Mouse (Mus musculus): Measurements from ENCODE around the gene Adat2.
A peak's percentile ranks its signal among the peaks of the same experiment; 100 is the strongest.

Adat2 gene

DNA sequence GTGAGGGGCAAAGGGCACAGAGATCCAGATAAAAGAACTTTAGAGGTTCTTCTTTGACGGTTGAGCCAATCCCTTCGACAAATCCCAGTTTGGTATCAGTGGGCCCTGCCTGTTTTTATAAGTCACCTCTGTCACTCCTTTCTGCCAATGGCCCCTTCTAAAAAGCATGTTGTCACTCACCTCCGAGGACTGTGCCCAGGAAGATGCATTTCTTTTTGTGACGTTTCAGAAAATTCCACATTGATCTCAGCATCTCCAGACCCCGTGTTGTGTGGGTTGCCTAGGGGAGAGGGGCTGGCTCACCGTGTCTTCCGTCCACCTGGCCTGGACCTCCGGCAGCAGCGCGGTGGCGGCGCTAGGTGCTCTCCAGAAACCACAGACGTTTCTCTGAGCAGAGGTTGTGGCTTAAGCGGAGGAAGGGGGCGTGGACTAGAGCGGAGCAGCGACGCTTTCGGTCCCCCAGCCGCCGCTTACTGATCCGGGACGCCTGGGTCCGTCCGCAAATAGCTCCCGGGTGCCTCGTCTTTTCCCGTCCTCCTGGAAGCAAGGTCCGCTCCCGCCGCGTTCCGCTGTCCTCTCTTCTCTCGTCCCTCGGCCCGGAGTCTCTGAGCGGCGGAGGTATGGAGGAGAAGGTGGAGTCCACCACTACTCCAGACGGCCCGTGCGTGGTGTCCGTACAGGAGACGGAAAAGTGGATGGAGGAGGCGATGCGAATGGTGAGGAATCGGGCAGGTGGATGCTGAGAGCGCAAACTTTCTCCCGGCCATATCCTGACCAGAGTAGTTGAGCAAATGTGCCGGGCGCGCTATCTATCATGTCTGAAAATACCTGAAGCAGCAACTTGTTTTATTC, at the start of gene Adat2, which contains the start of gene Pex3:
TSS of gene Adat2 (plus strand) at position 249 of the 852 bp plus-strand sequence.
TSS of gene Pex3 (minus strand) at position 497 of the 852 bp plus-strand sequence.
- DNase-seq: peak; percentile 84

DNA sequence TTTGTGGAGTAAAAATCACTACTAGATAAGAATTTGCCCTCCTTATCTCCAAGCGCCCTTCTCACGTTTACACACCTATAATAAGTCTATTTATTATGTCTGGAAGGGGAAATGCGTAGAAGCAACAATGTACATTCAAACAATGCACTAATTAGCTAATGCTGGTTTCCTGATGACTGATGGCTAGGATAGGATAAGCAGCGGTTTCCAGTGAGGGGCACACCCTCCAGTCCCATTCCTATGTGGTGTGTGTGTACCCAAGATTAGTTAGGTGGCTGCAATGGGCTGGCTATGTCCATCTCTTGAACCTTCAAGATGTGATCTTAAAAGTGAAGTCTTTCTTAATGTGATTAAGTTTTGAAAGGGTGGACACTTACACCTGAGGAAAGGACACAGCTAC, 30.8 kb upstream of the Adat2 start:
- DNase-seq: no peak

DNA sequence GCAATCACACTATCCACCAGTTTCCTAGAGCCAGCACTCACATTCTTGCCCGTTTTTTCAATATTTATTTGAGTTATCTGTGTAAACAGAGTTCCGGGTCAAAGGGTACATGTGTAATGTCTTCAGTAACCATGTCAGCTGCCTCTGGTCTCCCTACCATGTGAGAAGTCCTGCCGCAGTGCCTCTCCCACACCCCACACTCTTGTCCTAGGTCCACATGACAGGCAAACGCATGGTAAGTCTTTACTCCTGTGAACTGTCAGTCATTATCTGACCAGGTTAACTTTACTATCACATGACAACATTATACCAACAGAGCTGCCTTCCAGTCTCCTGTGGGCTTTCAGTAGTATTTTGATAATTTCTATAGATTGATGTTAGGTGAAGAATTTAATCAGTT, 24.5 kb upstream of the Adat2 start:
- DNase-seq: no peak

DNA sequence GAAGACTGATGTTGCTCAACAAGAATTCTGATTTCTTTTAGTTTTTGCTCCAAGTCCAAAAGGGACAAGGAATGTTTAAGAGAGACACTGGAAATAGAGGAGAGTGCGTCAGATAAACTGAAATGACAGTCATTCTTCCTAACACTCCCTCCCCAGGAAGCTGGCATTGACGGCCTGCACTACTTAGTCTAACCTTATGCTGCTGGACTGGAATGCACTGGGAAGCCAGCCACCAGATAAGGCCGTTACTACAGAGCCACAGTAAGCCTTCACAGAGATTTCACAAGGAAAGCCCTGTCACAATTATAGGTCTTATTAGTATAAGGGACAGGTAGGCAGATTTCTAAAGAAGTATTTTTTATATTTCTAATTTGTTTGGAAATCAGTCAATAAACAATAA, 17.9 kb upstream of the Adat2 start:
- DNase-seq: no peak

DNA sequence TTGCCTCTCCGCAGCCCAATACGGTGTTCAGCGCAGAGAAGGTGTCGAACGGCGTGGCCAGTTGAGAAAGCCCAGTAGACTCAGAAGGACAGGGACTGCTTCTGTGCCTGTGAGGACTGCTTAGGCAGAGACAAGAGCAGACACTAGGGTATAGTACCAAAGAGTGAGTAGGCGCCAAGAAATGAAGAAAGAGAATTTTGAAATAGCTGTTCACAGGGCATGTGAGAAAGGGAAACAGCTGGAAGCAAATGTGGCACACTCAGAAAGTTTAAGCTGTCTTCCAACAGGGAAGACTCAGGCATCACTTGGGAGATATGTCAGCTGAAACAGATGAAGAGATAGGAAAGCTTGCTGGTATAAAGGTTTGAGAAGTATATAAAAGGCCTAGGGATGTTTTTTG, 16.0 kb upstream of the Adat2 start:
- DNase-seq: no peak

DNA sequence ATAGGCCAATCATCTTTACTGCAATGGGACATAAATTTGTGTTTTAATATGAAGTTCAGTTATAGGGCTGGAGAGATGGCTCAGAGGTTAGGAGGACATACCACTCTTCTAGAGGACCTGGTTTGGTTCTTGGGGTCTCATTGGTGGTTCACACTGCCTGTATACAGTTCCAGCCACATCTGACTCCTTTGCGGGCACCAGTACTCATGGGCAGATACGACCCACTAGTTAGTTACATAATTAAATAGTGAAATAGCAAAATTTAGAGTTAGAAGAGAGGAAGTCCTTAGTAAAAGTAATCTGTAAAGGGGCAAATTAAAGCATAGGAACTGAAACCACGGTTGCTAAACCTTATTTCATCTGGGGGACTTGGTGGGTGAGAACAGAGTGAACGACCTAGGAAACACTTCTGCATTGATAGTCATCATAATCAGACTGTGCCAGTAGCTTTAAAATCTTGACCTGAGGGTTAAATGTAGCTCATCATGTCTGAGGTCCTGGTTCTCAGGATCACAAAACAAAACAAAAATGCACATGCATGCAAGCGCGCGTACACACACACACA, 12.8 kb upstream of the Adat2 start:
- no peak for DNase-seq

DNA sequence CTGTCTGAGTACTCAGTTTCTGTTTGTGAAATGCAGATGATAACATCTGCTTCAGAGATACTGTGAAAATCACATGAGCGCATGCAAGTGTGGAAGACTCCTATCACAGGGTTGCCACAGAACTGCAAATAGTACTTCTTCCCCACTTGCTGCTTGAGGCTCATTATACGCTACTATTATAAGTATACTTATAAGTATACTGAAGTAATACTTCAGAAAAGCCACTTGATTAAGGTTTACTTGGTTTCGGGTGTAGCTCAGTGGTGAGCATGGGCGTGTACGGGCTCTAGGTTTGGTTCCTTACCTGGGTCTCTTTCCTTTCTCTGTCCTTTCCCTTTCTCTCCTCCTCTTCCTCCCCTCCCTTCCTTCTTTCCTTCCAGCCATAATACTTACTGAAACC, 11.0 kb upstream of the Adat2 start:
- no peak for DNase-seq

DNA sequence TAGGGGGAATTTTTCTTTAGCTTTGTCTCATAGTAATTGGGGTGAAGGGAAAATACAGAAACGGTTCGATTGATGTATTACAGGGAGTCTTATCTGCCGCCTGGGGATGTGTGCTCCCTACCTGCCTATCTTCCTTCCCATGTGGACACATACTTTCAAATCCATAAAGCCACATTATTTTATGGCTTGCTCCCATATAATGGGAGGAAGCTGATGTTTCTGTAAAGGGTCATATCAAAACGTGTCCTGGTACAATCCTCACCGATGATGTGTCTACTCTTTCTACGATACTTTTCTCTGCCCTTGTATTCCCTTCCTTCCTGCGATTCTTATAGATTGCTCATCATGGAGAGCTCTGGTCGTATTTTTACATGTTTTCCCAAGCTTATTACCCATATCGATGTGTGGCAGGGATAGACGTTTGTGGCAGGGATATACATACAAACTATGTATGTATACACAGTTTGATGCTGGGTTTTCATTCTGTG, 848 bp downstream of the Adat2 start:
- no peak for DNase-seq

DNA sequence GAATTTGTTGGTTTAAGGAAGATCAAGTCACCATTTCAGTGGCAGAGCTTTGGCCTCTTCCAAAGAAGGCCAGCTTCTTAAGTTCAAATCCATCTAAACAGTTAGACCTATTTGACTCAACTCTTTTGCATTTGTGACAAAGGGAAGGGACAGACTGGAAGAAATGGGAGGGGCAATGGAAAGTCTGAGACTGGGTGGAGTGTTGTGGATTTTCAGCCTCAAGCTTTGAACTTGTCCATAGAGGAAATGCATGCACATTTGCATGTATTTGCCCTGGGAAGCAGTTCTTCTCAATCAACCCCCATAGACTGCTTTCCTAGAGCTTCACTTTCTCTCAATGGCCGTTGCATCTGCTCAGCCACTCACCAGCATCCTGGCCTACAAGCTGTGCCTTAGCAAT, 1.6 kb downstream of the Adat2 start:
- no peak for DNase-seq

DNA sequence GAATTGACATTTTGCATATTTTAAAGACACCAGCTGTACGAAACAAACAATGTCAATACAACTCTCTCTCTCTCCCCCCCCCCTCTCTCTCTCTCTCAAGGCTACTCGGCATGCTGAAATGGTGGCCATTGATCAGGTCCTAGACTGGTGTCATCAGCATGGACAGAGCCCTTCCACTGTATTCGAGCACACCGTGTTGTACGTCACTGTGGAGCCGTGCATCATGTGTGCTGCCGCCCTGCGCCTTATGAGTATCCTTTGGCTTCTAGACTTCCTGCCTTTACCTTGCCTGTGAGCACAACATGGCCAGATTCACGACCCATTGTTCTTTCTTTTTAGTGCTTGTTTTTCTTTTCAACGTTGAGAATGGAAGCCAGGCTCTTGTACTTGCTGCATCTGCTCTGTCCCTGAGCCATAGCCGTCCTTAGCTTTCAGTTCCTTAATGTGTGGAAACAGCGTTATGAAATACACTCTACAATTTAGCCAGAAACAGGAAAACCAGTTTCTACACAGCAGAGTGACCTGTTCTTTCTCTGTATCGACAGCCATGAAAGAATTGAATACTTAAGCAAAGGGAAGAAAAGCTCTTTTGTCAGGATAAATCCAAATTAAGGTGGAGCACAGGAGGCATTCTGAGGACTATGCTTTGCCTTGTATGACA, 7.5 kb downstream of the Adat2 start:
- DNase-seq: no peak

DNA sequence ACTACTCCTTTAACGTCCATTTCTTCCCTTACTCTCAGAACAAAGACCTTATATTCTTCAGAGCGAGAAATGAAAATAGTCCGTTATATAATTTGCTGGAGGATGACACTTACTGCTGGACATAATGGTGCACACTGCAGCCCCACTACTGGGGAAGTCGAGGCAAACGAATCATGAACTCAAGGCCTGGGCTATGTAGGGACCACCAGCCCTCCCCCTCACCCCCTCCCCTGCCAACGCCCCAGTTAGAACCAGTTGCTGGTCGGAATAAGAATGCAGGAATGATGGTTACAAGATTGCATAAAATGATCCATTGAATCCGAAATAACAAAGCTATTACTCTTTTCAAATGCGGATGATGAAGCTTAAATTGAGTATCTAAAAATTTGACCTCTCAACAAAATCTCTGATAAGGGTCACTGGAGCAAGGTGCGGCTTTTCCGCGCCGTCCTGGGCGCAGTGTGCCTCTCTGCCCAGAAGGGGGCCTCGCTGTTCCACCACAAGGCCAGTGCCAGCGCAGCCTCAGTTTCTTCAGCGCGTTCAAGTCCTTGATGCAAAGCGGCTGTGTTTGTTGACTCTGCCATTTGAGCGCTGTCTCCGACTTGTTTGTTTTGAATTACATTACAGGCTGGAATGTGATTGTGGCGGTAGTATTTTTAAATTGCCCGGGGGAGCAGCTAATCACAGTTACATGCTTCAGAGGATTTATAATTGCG, 11.8 kb downstream of the Adat2 start:
- DNase-seq: peak; percentile 32

DNA sequence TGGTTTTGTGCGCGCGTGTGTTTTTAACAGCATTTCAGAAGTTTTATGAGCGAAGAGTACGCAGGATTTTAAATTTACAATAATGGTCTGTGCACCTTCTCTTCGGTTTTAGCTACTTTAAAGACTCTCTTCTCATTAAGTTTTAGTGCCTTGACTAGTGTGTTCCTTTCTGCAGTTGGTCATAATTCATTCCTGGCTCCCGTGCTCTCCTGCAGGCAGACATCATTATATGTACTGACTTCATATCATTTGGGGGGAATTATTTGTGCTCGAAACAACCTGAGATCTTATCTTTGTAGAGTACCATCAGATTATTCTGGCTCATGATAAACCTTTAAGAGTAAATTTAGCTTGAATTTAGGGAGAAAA, 12.4 kb downstream of the Adat2 start:
- no peak for DNase-seq

DNA sequence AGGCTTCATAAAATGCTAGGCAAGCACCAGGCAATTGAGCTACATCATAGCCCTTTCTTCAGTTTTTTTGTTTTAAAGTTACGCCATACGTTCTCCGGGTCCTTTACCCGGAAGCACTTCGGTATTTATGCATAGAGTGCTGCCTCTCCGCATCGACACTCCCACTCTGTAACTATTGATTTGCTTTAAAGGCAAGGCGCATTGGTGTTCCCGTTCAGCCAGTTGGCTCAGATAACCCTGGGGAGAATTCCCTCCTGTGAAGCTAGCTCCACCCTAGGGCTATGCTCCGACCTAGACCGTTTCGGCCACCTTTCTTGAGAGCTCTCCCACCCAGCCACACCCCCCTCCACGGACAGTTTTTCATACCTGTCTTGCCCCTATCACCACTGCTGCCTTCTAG, 13.7 kb downstream of the Adat2 start:
- no peak for DNase-seq

DNA sequence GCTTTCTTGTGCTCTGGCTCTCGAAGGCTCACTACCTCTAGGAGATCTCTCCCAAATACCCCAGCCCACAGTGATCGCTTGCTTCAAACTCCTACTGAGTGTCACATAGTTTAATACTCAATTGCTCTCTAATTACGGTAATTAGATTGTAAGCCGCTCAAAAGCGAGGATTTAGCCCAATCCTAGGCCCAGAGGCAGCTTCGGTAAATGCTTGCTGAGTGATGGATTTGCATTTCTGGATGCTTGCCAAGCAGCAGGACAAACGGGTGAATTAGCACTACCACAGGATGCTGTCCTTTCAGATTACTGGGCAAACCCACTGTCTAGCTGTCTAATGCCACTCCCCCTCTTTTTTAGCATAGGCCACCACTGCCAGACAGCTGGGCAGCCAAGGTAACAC, 17.1 kb downstream of the Adat2 start:
- DNase-seq: no peak

DNA sequence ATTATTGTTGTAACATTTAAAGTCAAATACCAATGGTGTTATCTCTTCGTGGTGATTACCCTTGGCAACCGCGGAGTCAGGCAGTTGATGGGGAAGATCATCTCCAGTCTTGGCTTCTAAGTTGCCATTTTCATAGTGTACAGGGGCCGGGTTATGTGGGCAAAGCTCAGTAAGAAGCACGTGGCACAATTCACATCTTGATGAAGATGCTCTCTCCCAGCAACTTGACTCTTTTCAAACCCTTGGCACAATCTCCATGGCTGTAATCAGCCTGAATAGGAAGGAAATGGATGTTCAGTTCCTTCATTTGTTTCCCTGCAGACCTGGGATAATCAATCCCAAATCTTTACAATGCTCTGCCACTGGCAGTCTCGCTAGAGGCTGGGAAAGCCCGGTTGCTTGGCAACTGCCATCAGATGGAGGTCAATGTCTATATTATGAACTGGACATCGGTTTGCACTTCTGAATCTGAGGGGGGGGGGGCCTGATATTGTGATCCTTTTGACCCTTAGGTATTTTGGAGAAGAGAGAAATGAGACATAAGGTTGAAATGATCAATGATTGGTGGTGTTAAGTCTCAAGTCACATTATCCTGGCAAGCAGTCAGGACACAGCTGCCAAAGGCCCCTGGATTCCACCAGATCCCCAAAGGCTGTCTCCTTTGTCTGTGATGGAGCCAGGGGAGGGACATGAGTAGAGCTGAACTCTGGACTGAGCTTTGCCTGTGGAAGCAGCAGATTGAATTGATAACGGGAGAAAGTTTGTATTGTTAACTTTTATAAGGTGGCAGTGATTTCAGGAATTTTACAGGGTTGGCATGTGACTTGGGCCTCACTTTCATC, 18.2 kb downstream of the Adat2 start:
- no peak for DNase-seq

DNA sequence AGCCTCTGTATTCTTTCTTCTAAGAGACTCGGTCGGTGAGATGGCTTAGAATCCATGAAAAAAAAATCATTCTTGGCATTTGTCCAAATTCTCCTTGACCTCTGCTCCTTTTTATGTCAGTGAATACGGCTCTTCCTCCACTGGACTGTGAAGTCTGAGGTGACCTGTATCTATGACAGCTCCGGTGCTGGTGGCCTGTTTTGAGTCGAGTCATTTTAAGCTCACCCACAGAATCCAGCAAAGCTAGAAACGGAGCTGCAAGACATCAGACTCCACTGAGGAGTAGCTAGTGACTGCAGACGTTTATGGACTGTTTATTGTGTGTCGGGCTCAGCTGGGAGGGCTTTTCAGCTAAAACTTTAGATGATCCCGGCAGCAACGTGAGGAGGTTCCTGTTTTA, 19.3 kb downstream of the Adat2 start:
- no peak for DNase-seq

DNA sequence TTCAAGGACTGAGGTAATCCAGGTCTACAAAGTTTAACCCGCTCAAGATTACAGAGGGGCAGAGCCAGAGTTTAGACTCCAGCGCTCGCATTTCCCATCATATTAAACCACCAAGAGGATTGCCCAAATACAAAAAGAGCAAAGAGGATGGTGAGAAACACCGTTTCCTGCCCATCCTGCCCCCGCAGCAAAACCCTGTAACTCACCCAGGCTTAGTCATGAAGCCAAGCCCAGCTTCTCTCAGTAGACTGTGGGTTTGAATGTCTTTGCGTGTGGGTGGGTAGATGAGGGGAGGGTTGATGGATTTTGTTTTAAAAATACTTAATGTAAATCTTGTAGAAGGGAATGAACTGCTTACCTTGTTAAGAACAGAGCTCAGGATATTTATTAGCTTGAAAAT, 19.7 kb downstream of the Adat2 start:
- DNase-seq: no peak

DNA sequence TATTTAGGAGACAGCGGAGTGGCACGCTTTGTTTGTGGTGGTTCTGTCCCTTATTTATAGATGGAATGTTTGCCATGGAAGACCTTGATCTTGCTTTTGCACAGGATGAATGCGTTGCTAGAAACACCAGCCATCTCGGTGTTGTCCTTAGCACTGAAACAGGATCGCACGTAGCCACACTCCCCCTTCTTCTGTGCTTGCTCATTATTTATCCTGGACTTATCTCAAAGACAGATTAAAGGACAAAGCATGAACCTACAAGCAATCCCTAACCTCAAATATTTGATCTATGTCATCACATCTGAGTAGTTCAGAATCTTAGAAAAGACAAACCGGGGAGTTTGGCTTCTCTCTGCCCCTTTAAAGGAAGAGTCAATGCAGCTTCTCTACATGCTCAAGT, 24.4 kb downstream of the Adat2 start:
- DNase-seq: no peak

DNA sequence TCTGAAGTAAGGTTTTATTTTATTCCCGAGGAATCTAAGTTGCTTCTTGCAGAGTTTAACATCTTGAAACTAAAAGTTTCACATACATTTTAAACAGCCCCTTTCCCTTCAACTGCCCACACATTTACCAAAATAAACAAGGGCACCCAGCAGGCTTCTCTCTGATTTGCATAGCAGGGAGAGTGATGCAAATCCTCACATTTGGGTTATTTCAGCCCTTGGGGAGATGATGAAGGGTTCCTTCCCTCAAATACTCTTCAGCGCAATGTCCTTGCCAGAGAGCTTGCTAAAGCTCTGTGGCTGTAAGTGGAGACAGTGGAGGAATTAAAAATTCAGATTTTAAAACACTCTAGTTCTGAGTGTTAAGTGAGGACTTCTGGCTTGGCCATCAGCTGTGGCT, 35.2 kb downstream of the Adat2 start:
- DNase-seq: no peak

DNA sequence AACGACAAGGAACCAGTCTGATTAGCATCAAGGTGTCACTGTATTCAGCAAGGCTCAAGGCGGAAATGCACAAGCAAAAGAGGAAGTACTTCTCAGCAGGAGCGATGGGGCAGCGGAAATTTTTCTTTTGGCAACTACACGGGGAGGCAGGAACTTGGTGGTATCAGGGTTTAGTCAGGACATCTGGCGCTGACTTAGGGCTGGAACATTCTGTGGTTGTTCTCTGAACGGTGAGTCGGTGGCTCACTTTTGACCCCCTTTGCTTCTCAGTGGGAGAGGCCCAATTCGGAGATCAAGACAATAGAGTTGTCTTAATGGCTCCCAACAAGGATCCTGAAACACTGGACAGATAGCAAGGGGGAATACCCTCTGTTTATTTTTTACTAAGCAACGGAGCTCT, 39.5 kb downstream of the Adat2 start:
- no peak for DNase-seq

DNA sequence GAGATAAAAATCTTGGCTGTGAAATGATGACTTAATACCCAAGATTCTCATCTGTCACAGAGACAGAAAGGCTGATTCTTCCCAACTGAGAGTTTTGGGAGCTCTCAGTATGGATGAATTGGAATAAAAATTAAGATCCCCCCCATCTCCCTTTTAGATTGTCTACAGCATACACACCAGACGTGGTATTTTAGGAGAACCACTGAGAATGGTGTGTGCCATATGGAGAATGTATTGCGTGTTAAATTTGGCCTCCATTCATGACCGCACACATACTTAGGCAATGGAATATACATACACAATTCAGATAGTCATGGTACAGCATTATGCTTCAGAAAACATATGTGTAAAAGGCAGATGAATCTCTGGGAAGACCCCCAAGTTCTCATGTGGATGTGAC, 40.8 kb downstream of the Adat2 start:
- DNase-seq: no peak

DNA sequence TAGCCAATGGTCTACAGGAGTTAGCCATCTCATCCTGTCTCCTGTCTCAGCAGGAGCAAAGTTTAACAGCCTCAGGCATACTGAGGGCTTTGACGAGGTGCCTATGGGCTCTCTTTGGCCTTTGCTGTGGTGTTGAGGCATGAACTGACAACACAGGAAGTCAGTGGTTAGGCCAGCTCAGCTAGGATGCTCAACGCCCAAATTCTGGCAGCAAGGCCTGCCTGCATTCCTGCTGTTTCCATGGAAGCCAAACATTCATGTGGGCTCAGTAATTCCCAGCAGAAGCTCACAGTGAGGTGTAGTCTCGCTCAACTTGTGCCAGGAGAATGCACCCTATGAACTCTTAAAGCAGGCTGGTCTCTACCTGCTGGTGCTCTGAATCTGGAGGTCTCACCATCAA, 43.4 kb downstream of the Adat2 start:
- no peak for DNase-seq

DNA sequence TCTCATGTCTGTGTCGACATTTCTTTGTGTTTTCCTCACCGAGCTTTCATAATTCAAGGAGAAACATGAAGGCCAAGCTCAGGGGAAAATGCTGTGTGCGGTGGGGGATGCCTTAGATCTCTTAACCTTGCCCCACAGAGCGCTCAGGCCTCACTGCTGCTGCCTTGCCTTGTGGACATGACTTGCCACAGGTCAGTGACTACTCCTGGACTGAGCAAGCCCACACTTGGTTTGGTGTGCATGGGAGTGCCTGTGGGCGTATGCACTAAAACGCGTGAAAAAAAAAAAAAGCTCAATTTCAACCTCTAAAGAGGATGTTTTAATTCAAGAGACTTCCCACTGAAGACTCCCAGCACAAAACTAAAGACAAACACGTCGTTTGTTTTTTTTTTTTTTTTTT, 44.2 kb downstream of the Adat2 start:
- no peak for DNase-seq
